Mouse (Mus musculus) liver, embryonic 16.5 days (tissue): ENCODE results near the gene Draxin. TPM values are rescaled to one million over a fixed set of nuclear protein-coding genes. Genes with fewer than 3 reads are reported as not detected.

Source experiments
- ATAC-seq: fragments of 200-750 bp; cut with Nextera tagmentation; 2 replicates; pipeline ENCODE4 v1.8.0; 2017; ENCODE audit warnings: low read depth, mild to moderate bottlenecking, moderate number of reproducible peaks, moderate library complexity
- H3K27ac ChIP-seq: fragments of 300-500 bp; sonication (generic); 2 replicates; pipeline ENCODE4 v1.5.1; 2014; ENCODE audit warnings: mild to moderate bottlenecking, low read length
- H3K27me3 ChIP-seq: fragments of 300-500 bp; sonication (generic); 2 replicates; pipeline ENCODE4 v1.6.1; 2014; ENCODE audit warnings: low read depth, low read length, mixed read lengths; ENCODE audit not compliant: control insufficient read depth, insufficient read depth
- H3K36me3 ChIP-seq: fragments of 300-500 bp; sonication (generic); 2 replicates; pipeline ENCODE4 v1.6.1; 2014; ENCODE audit warnings: mild to moderate bottlenecking; ENCODE audit not compliant: control insufficient read depth, insufficient read depth
- H3K4me1 ChIP-seq: fragments of 300-500 bp; sonication (generic); 2 replicates; pipeline ENCODE4 v1.6.1; 2014; ENCODE audit warnings: low read depth, low read length, mixed read lengths; ENCODE audit not compliant: control insufficient read depth
- H3K4me2 ChIP-seq: fragments of 300-500 bp; sonication (generic); 2 replicates; pipeline ENCODE4 v1.6.1; 2014; ENCODE audit warnings: low read depth, low read length, mixed read lengths
- H3K4me3 ChIP-seq: fragments of 300-500 bp; sonication (generic); 2 replicates; pipeline ENCODE4 v1.5.1; 2014; ENCODE audit warnings: low read depth, mild to moderate bottlenecking, low read length
- H3K9ac ChIP-seq: fragments of 300-500 bp; sonication (generic); 2 replicates; pipeline ENCODE4 v1.6.1; 2014; ENCODE audit warnings: low read depth, low read length
- H3K9me3 ChIP-seq: fragments of 300-500 bp; sonication (generic); replicated peaks from 2 replicates; pipeline ENCODE4 v1.6.1; 2016; ENCODE audit warnings: low read length; ENCODE audit not compliant: control insufficient read depth
- WGBS: fragments of 180-500 bp; shearing (Covaris S2); extraction: QIAGEN DNeasy Blood & Tissue Kit; methylation state at CpG from one replicate; pipeline ENCODE4 v1.1.7; 2014; ENCODE audit not compliant: insufficient replicate concordance; 5-methylcytosine and 5-hydroxymethylcytosine counted together
- polyA plus RNA-seq: library from polyadenylated mRNA; unstranded; fragments of >200 nt; fragmentation: Nextera tagmentation; extraction: Ambion mirVana; gene quantifications from 2 replicates; pipeline ENCODE4 v1.2.1, GENCODE M21; 2015

The Draxin gene
- polyA plus RNA-seq, 1 experiment from 2014 or later, result 0.04 TPM

GRCm38 (mm10) chr4:148092551-148093271 lies 37.8 kb downstream of the Draxin start:
- no peaks in the 10 kb centered on the region for H3K27me3 ChIP-seq
- no peak overlapping the region for H3K4me3 ChIP-seq
- no peaks in the 10 kb centered on the region for H3K36me3 ChIP-seq
- peaks cover 3% of the 10 kb centered on the region; the same call in 1 of the 2 replicates for H3K4me1 ChIP-seq
- H3K27ac ChIP-seq, result no peak overlapping the region
- WGBS, result 73% methylated on average over 11 of the region's 11 CpGs
- no peak for ATAC-seq
- no peaks in the 10 kb centered on the region for H3K9me3 ChIP-seq
- H3K9ac ChIP-seq, result no peak overlapping the region
- H3K4me2 ChIP-seq, result no peak overlapping the region

GRCm38 (mm10) chr4:148091181-148091580 lies 39.3 kb downstream of the Draxin start:
- H3K4me3 ChIP-seq, result no peak overlapping the region
- H3K4me1 ChIP-seq, result peaks cover 13% of the 10 kb centered on the region
- ATAC-seq, result no peak
- 78% methylated on average over 1 of the region's 1 CpGs for WGBS
- no peak overlapping the region for H3K4me2 ChIP-seq
- H3K36me3 ChIP-seq, result no peaks in the 10 kb centered on the region
- H3K9me3 ChIP-seq, result no peaks in the 10 kb centered on the region
- no peaks in the 10 kb centered on the region for H3K27me3 ChIP-seq
- no peak overlapping the region for H3K9ac ChIP-seq
- no peak overlapping the region for H3K27ac ChIP-seq

GRCm38 (mm10) chr4:148089166-148089565 lies 41.3 kb downstream of the Draxin start:
- Histone ChIP-seq H3K27me3 (no peaks in the 10 kb centered on the region), H3K9ac (no peak overlapping the region), H3K4me1 (peaks cover 23% of the 10 kb centered on the region), H3K9me3 (no peaks in the 10 kb centered on the region), H3K4me3 (no peak overlapping the region), H3K27ac (no peak overlapping the region), H3K4me2 (no peak overlapping the region), H3K36me3 (no peaks in the 10 kb centered on the region)
- WGBS, result 75% methylated on average over 4 of the region's 4 CpGs
- ATAC-seq, result no peak

- H3K4me1 ChIP-seq, result peaks cover 35% of the 10 kb centered on the region
- peak within 1 kb of the TSS; percentile 89 for H3K4me2 ChIP-seq
- H3K27me3 ChIP-seq, result no peaks in the 10 kb centered on the region
- H3K36me3 ChIP-seq, result no peaks in the 10 kb centered on the region
- H3K9ac ChIP-seq, result peak within 1 kb of the TSS; percentile 84
- 7% methylated on average over 34 of the region's 34 CpGs for WGBS
- no peaks in the 10 kb centered on the region for H3K9me3 ChIP-seq
- H3K27ac ChIP-seq, result peak within 1 kb of the TSS; percentile 67
- peak within 1 kb of the TSS; percentile 78 for H3K4me3 ChIP-seq
- ATAC-seq, result peak; percentile 82
Observed at GRCm38 (mm10) chr4:148087907-148088527, 42.5 kb downstream of the Draxin start, which contains the start of gene Agtrap. Gene Agtrap, minus strand, starts transcription at chr4:148088031.

- no peaks in the 10 kb centered on the region for H3K36me3 ChIP-seq
- ATAC-seq, result peak; percentile 13
- H3K4me1 ChIP-seq, result peaks cover 42% of the 10 kb centered on the region
- peak overlapping the region; percentile 67 for H3K27ac ChIP-seq
- peak overlapping the region; percentile 89 for H3K4me2 ChIP-seq
- H3K27me3 ChIP-seq, result no peaks in the 10 kb centered on the region
- 5% methylated on average over 30 of the region's 30 CpGs for WGBS
- no peaks in the 10 kb centered on the region for H3K9me3 ChIP-seq
- peak overlapping the region; percentile 78 for H3K4me3 ChIP-seq
- peak overlapping the region; percentile 84 for H3K9ac ChIP-seq
Observed at GRCm38 (mm10) chr4:148087091-148087906, 43.2 kb downstream of the Draxin start.

GRCm38 (mm10) chr4:148085907-148086305 lies 44.6 kb downstream of the Draxin start:
- WGBS, result 73% methylated on average over 3 of the region's 3 CpGs
- Histone ChIP-seq H3K4me1 (peaks cover 44% of the 10 kb centered on the region), H3K27me3 (no peaks in the 10 kb centered on the region), H3K4me3 (no peak overlapping the region), H3K9ac (no peak overlapping the region), H3K9me3 (no peaks in the 10 kb centered on the region), H3K27ac (no peak overlapping the region), H3K36me3 (0 out of 2 replicates have a peak, but pooled peaks cover 4% of the 10 kb centered on the region), H3K4me2 (peak overlapping the region; percentile 89; the same call in 1 of the 2 replicates)
- ATAC-seq, result no peak

- H3K9me3 ChIP-seq, result no peaks in the 10 kb centered on the region
- ATAC-seq, result no peak
- H3K36me3 ChIP-seq, result 0 out of 2 replicates have a peak, but pooled peaks cover 4% of the 10 kb centered on the region
- H3K27me3 ChIP-seq, result no peaks in the 10 kb centered on the region
- no peak overlapping the region for H3K4me2 ChIP-seq
- H3K9ac ChIP-seq, result no peak overlapping the region
- H3K4me1 ChIP-seq, result peaks cover 44% of the 10 kb centered on the region
- 55% methylated on average over 9 of the region's 10 CpGs for WGBS
- 0 out of 2 replicates have a peak overlapping the region, but pooled peaks have one; percentile 20 for H3K27ac ChIP-seq
- H3K4me3 ChIP-seq, result no peak overlapping the region
Observed at GRCm38 (mm10) chr4:148085131-148085906, 45.2 kb downstream of the Draxin start.

GRCm38 (mm10) chr4:148084261-148084714 lies 46.2 kb downstream of the Draxin start:
- peak overlapping the region; percentile 64; the same call in 1 of the 2 replicates for H3K27ac ChIP-seq

More at GRCm38 (mm10) chr4:148084261-148084714, 46.2 kb downstream of the Draxin start:
- Histone ChIP-seq H3K4me1 (peaks cover 44% of the 10 kb centered on the region), H3K36me3 (0 out of 2 replicates have a peak, but pooled peaks cover 4% of the 10 kb centered on the region), H3K4me2 (0 out of 2 replicates have a peak overlapping the region, but pooled peaks have one; percentile 22), H3K9me3 (no peaks in the 10 kb centered on the region), H3K4me3 (no peak overlapping the region), H3K27me3 (no peaks in the 10 kb centered on the region), H3K9ac (no peak overlapping the region; the same call in 1 of the 2 replicates)
- ATAC-seq, result peak; percentile 31
- WGBS, result 28% methylated on average over 7 of the region's 8 CpGs
